Mouse (Mus musculus) hindbrain, embryonic 16.5 days (tissue): ENCODE data around the gene Sprr2k. TPM values are rescaled to one million over a fixed set of nuclear protein-coding genes. Genes with fewer than 3 reads are reported as not detected.
"Not testable (repeated sequence)": the region's sequence is repeated elsewhere in the genome, so short reads cannot be mapped to it uniquely, and the experiment has no call there.

ENCODE experiments used
- ATAC-seq: fragments of 200-750 bp; cut with Nextera tagmentation; 2 replicates; pipeline ENCODE4 v1.8.0; 2017; ENCODE audit warnings: moderate TSS enrichment, moderate library complexity
- H3K27ac ChIP-seq: fragments of 300-500 bp; sonication (generic); 2 replicates; pipeline ENCODE4 v1.5.1; 2014; ENCODE audit warnings: low read depth, mild to moderate bottlenecking, control low read depth, low read length, moderate library complexity
- H3K27me3 ChIP-seq: fragments of 300-500 bp; sonication (generic); replicated peaks from 2 replicates; pipeline ENCODE4 v1.6.1; 2014; ENCODE audit warnings: low read length; ENCODE audit not compliant: control insufficient read depth, insufficient read depth
- H3K36me3 ChIP-seq: fragments of 300-500 bp; sonication (generic); 2 replicates; pipeline ENCODE4 v1.6.1; 2014; ENCODE audit warnings: mild to moderate bottlenecking, low read length, moderate library complexity, mixed read lengths; ENCODE audit not compliant: control insufficient read depth, insufficient read depth
- H3K4me1 ChIP-seq: fragments of 300-500 bp; sonication (generic); 2 replicates; pipeline ENCODE4 v1.6.1; 2014; ENCODE audit warnings: low read depth, low read length; ENCODE audit not compliant: control insufficient read depth, insufficient read depth
- H3K4me2 ChIP-seq: fragments of 300-500 bp; sonication (generic); 2 replicates; pipeline ENCODE4 v1.6.1; 2014; ENCODE audit warnings: mild to moderate bottlenecking, low read length, control low read depth, moderate library complexity
- H3K4me3 ChIP-seq: fragments of 300-500 bp; sonication (generic); 2 replicates; pipeline ENCODE4 v1.5.1; 2014; ENCODE audit warnings: mild to moderate bottlenecking, low read length, control low read depth, moderate library complexity
- H3K9ac ChIP-seq: fragments of 300-500 bp; sonication (generic); 2 replicates; pipeline ENCODE4 v1.6.1; 2014; ENCODE audit warnings: low read depth, mild to moderate bottlenecking, control low read depth, low read length, moderate library complexity
- H3K9me3 ChIP-seq: fragments of 300-500 bp; sonication (generic); 2 replicates; pipeline ENCODE4 v1.6.1; 2014; ENCODE audit warnings: mild to moderate bottlenecking, low read length, moderate library complexity; ENCODE audit not compliant: control insufficient read depth
- WGBS: fragments of 180-500 bp; shearing (Covaris S2); extraction: QIAGEN DNeasy Blood & Tissue Kit; methylation state at CpG from one replicate; pipeline ENCODE4 v1.1.7; 2014; 5-methylcytosine and 5-hydroxymethylcytosine counted together
- polyA plus RNA-seq: library from polyadenylated mRNA; unstranded; fragments of >200 nt; fragmentation: Nextera tagmentation; extraction: Ambion mirVana; gene quantifications from 2 replicates; pipeline ENCODE4 v1.2.1, GENCODE M21; 2015

The Sprr2k gene
- polyA plus RNA-seq, 1 experiment from 2014 or later = not detected

DNA sequence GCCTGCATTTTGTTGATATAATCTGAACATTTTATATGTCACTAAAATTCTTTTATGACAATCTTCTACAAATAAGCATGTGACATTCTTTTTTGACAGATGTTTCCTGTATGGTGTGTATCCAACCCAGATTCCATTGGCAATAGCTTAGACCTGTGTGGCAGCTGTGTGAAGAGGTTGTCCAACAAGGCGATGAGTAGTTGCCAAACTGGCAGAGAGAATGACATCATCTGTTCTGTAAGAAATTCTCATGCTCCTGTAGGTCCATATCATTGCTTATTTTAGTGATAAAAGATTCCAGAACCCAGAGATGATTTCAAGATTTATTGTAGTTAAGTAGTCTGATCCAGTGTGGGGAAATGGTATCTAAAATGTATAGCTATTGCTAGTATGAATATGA lies 34.2 kb downstream of the Sprr2k start:
- H3K4me3 ChIP-seq = no peak overlapping the region
- no peaks in the 10 kb centered on the region for H3K27me3 ChIP-seq
- no peak overlapping the region for H3K27ac ChIP-seq
- H3K9ac ChIP-seq = no peak overlapping the region
- WGBS = 92% methylated on average over 1 of the region's 1 CpGs
- ATAC-seq = no peak
- no peaks in the 10 kb centered on the region for H3K36me3 ChIP-seq
- no peaks in the 10 kb centered on the region for H3K9me3 ChIP-seq
- no peak overlapping the region for H3K4me2 ChIP-seq
- H3K4me1 ChIP-seq = no peaks in the 10 kb centered on the region

DNA sequence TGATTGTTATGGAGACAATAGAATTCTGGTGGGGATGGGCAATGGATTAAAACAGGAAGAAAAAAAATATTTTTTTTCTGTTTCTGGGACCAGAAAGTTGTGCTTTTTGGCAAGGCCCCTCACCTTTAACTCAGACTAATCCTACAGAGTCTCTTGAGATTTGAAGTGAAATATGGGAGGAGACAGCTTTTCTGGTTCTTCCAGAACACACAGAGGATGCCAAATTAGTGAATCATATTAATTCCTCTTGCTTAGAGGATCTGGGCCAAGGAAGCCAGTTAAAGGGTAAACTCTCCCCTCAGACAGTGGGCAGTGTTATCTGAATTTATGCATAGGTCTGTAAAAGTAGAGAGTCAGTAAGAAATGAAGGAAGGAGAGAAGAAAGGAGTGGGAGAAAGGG lies 35.0 kb downstream of the Sprr2k start:
- Histone ChIP-seq H3K27me3 (no peaks in the 10 kb centered on the region), H3K9me3 (no peaks in the 10 kb centered on the region)
- no peak for ATAC-seq

DNA sequence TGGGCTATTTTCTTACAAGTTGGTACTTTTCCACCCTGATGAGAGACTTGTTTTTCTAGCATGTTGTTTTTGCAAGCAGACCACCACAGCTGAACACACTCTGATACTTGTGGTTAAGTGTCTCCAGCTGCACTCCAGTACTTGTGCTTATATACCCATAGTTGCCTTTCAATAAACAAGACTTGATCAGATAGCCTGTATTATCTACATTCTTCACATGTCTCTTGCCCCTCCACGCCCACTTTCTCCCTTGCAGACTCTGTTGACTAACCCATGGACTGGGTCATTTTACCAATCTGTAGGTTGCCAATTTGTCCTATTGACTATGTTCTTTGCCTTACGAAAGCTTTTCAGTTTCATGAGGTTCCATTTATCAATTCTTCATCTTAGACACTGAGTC lies 37.7 kb downstream of the Sprr2k start:
- Histone ChIP-seq H3K4me2 (no peak overlapping the region), H3K4me3 (no peak overlapping the region), H3K27ac (no peak overlapping the region), H3K4me1 (no peaks in the 10 kb centered on the region), H3K9me3 (no peaks in the 10 kb centered on the region), H3K36me3 (no peaks in the 10 kb centered on the region), H3K27me3 (no peaks in the 10 kb centered on the region), H3K9ac (no peak overlapping the region)
- WGBS = 93% methylated on average over 2 of the region's 2 CpGs
- no peak for ATAC-seq

More for the DNA sequence above, 35.0 kb downstream of the Sprr2k start:
- no peak overlapping the region for H3K4me3 ChIP-seq
- no peaks in the 10 kb centered on the region for H3K4me1 ChIP-seq
- H3K9ac ChIP-seq = no peak overlapping the region
- H3K27ac ChIP-seq = no peak overlapping the region
- no peaks in the 10 kb centered on the region for H3K36me3 ChIP-seq
- H3K4me2 ChIP-seq = no peak overlapping the region

DNA sequence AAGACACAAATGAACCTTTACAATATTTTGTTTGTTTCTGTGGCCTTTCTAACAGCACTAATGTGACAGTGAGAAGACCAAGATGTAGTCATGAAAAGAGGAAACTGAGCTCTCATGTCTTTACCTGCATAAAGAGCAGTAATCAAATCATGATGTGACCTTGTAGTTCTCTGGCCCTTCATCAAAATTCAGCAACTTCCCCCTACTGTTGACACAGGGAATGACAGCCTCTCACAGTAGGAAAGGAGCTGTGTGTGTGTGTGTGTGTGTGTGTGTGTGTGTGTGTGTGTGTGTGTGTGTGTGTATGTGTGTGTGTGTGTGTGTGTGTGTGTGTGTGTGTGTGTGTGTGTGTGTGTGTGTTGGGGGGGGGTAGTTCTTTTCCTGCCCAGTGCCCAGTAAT lies 48.9 kb downstream of the Sprr2k start:
- H3K9me3 ChIP-seq, H3K4me1 ChIP-seq, H3K4me2 ChIP-seq, ATAC-seq, H3K36me3 ChIP-seq, H3K27ac ChIP-seq, H3K27me3 ChIP-seq, H3K4me3 ChIP-seq, H3K9ac ChIP-seq: not testable (repeated sequence)

Other genes with a start within 250 kb of the Sprr2k start
- gene Sprr2a1, start 216.8 kb upstream of the Sprr2k start, polyA plus RNA-seq = not detected in 2 replicates
- gene Sprr2a2, start 216.7 kb upstream of the Sprr2k start, polyA plus RNA-seq = 0.23 TPM in 1 of 2 replicates, not detected in the other
- gene Sprr2a3, start 147.2 kb upstream of the Sprr2k start, polyA plus RNA-seq = not detected in 2 replicates
- 0.97 TPM in 1 of 2 replicates, not detected in the other for gene Sprr2b, start 116.0 kb upstream of the Sprr2k start, polyA plus RNA-seq
- gene Sprr2d, start 93.4 kb upstream of the Sprr2k start, polyA plus RNA-seq = not detected in 2 replicates
- not detected in 2 replicates for gene Sprr2e, start 80.4 kb upstream of the Sprr2k start, polyA plus RNA-seq
- gene Sprr2f, start 67.4 kb upstream of the Sprr2k start, polyA plus RNA-seq = not detected in 2 replicates
- not detected in 2 replicates for gene Sprr2h, start 46.9 kb upstream of the Sprr2k start, polyA plus RNA-seq
- gene Sprr2i, start 24.6 kb upstream of the Sprr2k start, polyA plus RNA-seq = not detected in 2 replicates
- gene Sprr2j-ps, start 14.5 kb upstream of the Sprr2k start, polyA plus RNA-seq = not detected in 2 replicates
- gene Gm9774, start 3.2 kb upstream of the Sprr2k start, polyA plus RNA-seq = 6.1 and 18.1 TPM in 2 replicates
- not detected in 2 replicates for gene Sprr1b, start 6.2 kb downstream of the Sprr2k start, polyA plus RNA-seq
- not detected in 2 replicates for gene Sprr3, start 26.1 kb downstream of the Sprr2k start, polyA plus RNA-seq
- gene Sprr1a, start 53.3 kb downstream of the Sprr2k start, polyA plus RNA-seq = 0.20 and 0.59 TPM in 2 replicates
- not detected in 2 replicates for gene Sprr4, start 67.9 kb downstream of the Sprr2k start, polyA plus RNA-seq
- not detected in 2 replicates for gene 2310046K23Rik, start 101.9 kb downstream of the Sprr2k start, polyA plus RNA-seq
- not detected in 2 replicates for gene Ivl, start 141.2 kb downstream of the Sprr2k start, polyA plus RNA-seq
- not detected in 2 replicates for gene Smcp, start 156.4 kb downstream of the Sprr2k start, polyA plus RNA-seq
- not detected in 2 replicates for gene 2210017I01Rik, start 174.9 kb downstream of the Sprr2k start, polyA plus RNA-seq
- gene Lce6a, start 189.1 kb downstream of the Sprr2k start, polyA plus RNA-seq = not detected in 2 replicates
- gene Lce1a1, start 215.7 kb downstream of the Sprr2k start, polyA plus RNA-seq = not detected in 2 replicates
- not detected in 2 replicates for gene Lce1b, start 224.3 kb downstream of the Sprr2k start, polyA plus RNA-seq
- not detected in 2 replicates for gene Lce1a2, start 237.7 kb downstream of the Sprr2k start, polyA plus RNA-seq
- not detected in 2 replicates for gene Lce1c, start 246.7 kb downstream of the Sprr2k start, polyA plus RNA-seq